Mouse (Mus musculus) left cerebral cortex, adult 6 months (tissue): ENCODE measurements around the gene Cd5. TPM values are rescaled to one million over a fixed set of nuclear protein-coding genes. Genes with fewer than 3 reads are reported as not detected.

Experiments
- long read RNA-seq, 2 experiments: library from polyadenylated mRNA; unstranded; transcript quantifications; one replicate each; pipeline ENCODE4 v2.0.0; 2019 to 2020
- polyA plus RNA-seq: library from polyadenylated mRNA; unstranded; fragments of <200 nt; fragmentation: Nextera tagmentation; gene quantifications from 2 replicates; pipeline ENCODE4 v1.2.3, GENCODE M21; 2021

The Cd5 gene
- not detected in 2 replicates for polyA plus RNA-seq
- long read RNA-seq, experiment 1 = 0 reads
- long read RNA-seq, experiment 2 = 0 reads

DNA sequence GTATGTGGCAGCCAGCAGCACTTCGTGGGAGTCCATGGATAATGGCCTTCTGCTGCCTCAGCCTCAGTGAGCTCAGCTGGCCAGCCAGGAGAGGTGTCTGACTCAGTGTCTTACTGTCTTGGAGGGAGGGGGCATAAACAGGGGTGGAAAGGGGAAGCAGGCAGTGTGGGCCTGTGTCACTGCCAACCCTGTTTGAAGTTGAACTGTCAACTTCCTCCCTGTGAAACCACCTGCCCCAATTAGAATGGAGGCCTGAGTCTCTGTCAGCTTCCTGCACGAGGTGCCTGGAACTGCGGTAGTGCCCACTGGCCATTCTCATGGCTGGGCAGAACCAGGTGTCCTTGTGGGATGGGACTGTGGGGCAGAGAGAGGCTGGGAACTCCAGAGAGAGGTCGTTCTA, at the start of gene Cd5:
TSS of gene Cd5 (minus strand) at position 192 of the 400 bp plus-strand sequence.

GRCm38 (mm10) chr19:10688537-10689352, 50.1 kb downstream of the Cd5 start, which contains the start of gene Vps37c:
Gene Vps37c (plus strand): TSS chr19:10688735.

DNA sequence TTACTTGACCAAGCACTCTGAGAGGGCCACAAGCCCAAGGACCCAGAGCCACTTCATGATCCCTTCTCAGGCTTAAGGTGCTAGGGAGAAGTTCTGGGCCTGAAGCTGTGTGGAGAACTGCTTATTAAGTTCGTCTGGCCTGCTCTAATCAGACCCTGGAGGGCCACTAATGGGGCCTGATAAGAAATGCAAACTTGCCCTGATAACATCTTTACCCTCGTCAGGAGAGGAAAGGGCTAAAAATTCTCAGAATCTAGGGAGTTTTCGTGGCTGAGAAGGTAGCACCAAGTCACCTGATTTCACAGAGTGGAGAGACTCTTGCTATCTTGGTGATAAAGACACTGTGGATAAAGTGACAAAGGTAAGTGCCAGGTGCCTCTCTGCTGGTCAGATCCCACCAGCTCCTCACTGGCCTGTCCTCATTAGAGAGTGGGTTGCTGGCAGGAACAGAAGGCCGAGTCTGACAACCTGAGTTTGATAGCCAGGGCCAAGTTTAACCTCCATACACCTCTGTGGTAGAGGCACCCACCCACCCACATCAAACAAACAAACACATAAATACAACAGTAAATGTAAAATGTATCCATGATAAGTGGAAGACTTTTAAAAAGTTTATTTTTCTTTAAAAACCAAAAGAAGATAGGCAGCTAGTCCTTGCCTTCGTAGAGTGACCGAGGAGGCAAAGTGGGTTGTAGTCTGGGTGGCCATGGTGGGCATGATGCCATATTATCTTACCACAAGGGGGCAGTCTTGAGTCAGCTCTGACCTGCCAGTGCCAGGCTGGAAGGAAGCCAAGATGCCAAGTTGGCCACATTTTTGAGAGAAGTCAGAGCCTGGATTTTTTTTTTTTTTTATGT, 60.7 kb downstream of the Cd5 start, which contains the start of gene Pga5:
TSS of gene Pga5 (minus strand) at position 157 of the 857 bp plus-strand sequence.

Other genes with a start within 250 kb of the Cd5 start
- gene Cpsf7, start 213.7 kb downstream of the Cd5 start, polyA plus RNA-seq = 8.3 and 20.8 TPM in 2 replicates
- 65.6 and 71.1 TPM in 2 replicates for gene Sdhaf2, start 212.9 kb downstream of the Cd5 start, polyA plus RNA-seq
- gene Tmem216, start 182.8 kb downstream of the Cd5 start, polyA plus RNA-seq = 16.5 and 18.8 TPM in 2 replicates
- gene Cyb561a3, start 161.8 kb downstream of the Cd5 start, polyA plus RNA-seq = 20.8 and 21.5 TPM in 2 replicates
- 16.4 and 16.5 TPM in 2 replicates for gene Tmem138, start 161.6 kb downstream of the Cd5 start, polyA plus RNA-seq
- 49.1 and 60.4 TPM in 2 replicates for gene Ddb1, start 133.7 kb downstream of the Cd5 start, polyA plus RNA-seq
- gene Tkfc, start 133.3 kb downstream of the Cd5 start, polyA plus RNA-seq = 1.7 and 5.6 TPM in 2 replicates
- gene Vwce, start 104.8 kb downstream of the Cd5 start, polyA plus RNA-seq = 0.48 TPM in 1 of 2 replicates, not detected in the other
- gene Pga5, start 60.9 kb downstream of the Cd5 start, polyA plus RNA-seq = not detected in 2 replicates
- 20.3 and 26.0 TPM in 2 replicates for gene Vps37c, start 50.3 kb downstream of the Cd5 start, polyA plus RNA-seq
- gene Cd6, start 91.1 kb upstream of the Cd5 start, polyA plus RNA-seq = 3.6 and 4.7 TPM in 2 replicates
- gene Slc15a3, start 100.7 kb upstream of the Cd5 start, polyA plus RNA-seq = 0.23 and 0.29 TPM in 2 replicates
- 51.6 and 71.8 TPM in 2 replicates for gene Tmem132a, start 130.9 kb upstream of the Cd5 start, polyA plus RNA-seq
- 48.6 and 51.7 TPM in 2 replicates for gene Tmem109, start 143.0 kb upstream of the Cd5 start, polyA plus RNA-seq
- gene Prpf19, start 156.2 kb upstream of the Cd5 start, polyA plus RNA-seq = 23.9 and 65.3 TPM in 2 replicates
- gene Zp1, start 181.6 kb upstream of the Cd5 start, polyA plus RNA-seq = not detected in 2 replicates
- gene Ptgdr2, start 198.2 kb upstream of the Cd5 start, polyA plus RNA-seq = 0.05 TPM in 1 of 2 replicates, not detected in the other
- 4.8 and 6.0 TPM in 2 replicates for gene Ccdc86, start 210.3 kb upstream of the Cd5 start, polyA plus RNA-seq
- not detected in 2 replicates for gene Ms4a10, start 235.7 kb upstream of the Cd5 start, polyA plus RNA-seq